Mouse (Mus musculus) heart, embryonic 14.5 days (tissue): ENCODE measurements around the gene Snx32. TPM values are rescaled to one million over a fixed set of nuclear protein-coding genes. Genes with fewer than 3 reads are reported as not detected.
"Not testable (repeated sequence)": the region's sequence is repeated elsewhere in the genome, so short reads cannot be mapped to it uniquely, and the experiment has no call there.

ENCODE experiments used
- ATAC-seq: fragments of 200-750 bp; cut with Nextera tagmentation; 2 replicates; pipeline ENCODE4 v1.8.0; 2017; ENCODE audit warnings: low read depth, moderate TSS enrichment; ENCODE audit not compliant: insufficient number of reproducible peaks, insufficient read depth, low FRiP score
- H3K27ac ChIP-seq, 2 experiments: fragments of 200-500 bp in 1 of 2; fragments of 300-500 bp in 1 of 2; sonication (generic) in 1 of 2; replicated peaks in 1 of 2; 2 replicates each; pipeline ENCODE4 v1.5.1; 2012 to 2014; ENCODE audit warnings: low read depth in 2 of 2, low read length in 2 of 2, control low read depth in 1 of 2, mild to moderate bottlenecking in 1 of 2, mixed read lengths in 1 of 2; ENCODE audit not compliant: control insufficient read depth in 1 of 2, insufficient read depth in 1 of 2
- H3K27me3 ChIP-seq: fragments of 300-500 bp; sonication (generic); 2 replicates; pipeline ENCODE4 v1.6.1; 2014; ENCODE audit warnings: mild to moderate bottlenecking, low read length, control low read depth; ENCODE audit not compliant: control insufficient read depth, insufficient read depth
- H3K36me3 ChIP-seq: fragments of 300-500 bp; sonication (generic); 2 replicates; pipeline ENCODE4 v1.6.1; 2014; ENCODE audit warnings: mild to moderate bottlenecking, control low read depth, low read length, mixed read lengths; ENCODE audit not compliant: control insufficient read depth, insufficient read depth
- H3K4me1 ChIP-seq, 2 experiments: fragments of 200-500 bp in 1 of 2; fragments of 300-500 bp in 1 of 2; sonication (generic) in 1 of 2; 2 replicates each; pipeline ENCODE4 v1.6.1; 2012 to 2014; ENCODE audit warnings: low read length in 2 of 2, control low read depth in 1 of 2, mixed read lengths in 1 of 2; ENCODE audit not compliant: control insufficient read depth in 2 of 2, insufficient read depth in 2 of 2
- H3K4me2 ChIP-seq: fragments of 300-500 bp; sonication (generic); 2 replicates; pipeline ENCODE4 v1.6.1; 2014; ENCODE audit warnings: mild to moderate bottlenecking, low read length
- H3K4me3 ChIP-seq, 2 experiments: fragments of 200-500 bp in 1 of 2; fragments of 300-500 bp in 1 of 2; sonication (generic) in 1 of 2; 2 replicates each; pipeline ENCODE4 v1.5.1; 2012 to 2014; ENCODE audit warnings: low read length in 2 of 2, mild to moderate bottlenecking in 2 of 2, control low read depth in 1 of 2, low read depth in 1 of 2, moderate library complexity in 1 of 2; ENCODE audit not compliant: control insufficient read depth in 1 of 2, insufficient read depth in 1 of 2
- H3K9ac ChIP-seq: fragments of 300-500 bp; sonication (generic); 2 replicates; pipeline ENCODE4 v1.6.1; 2014; ENCODE audit warnings: mild to moderate bottlenecking, low read length
- H3K9me3 ChIP-seq: fragments of 300-500 bp; sonication (generic); 2 replicates; pipeline ENCODE4 v1.6.1; 2016; ENCODE audit warnings: low read length, control low read depth; ENCODE audit not compliant: control insufficient read depth
- WGBS: fragments of 180-500 bp; shearing (Covaris S2); extraction: QIAGEN DNeasy Blood & Tissue Kit; methylation state at CpG from one replicate; pipeline ENCODE4 v1.1.7; 2014; 5-methylcytosine and 5-hydroxymethylcytosine counted together
- polyA plus RNA-seq: library from polyadenylated mRNA; unstranded; fragments of >200 nt; fragmentation: Nextera tagmentation; extraction: Ambion mirVana; gene quantifications from 2 replicates; pipeline ENCODE4 v1.2.1, GENCODE M21; 2014

Snx32 gene
- polyA plus RNA-seq, 1 experiment from 2014 or later, result 17.9 TPM

DNA sequence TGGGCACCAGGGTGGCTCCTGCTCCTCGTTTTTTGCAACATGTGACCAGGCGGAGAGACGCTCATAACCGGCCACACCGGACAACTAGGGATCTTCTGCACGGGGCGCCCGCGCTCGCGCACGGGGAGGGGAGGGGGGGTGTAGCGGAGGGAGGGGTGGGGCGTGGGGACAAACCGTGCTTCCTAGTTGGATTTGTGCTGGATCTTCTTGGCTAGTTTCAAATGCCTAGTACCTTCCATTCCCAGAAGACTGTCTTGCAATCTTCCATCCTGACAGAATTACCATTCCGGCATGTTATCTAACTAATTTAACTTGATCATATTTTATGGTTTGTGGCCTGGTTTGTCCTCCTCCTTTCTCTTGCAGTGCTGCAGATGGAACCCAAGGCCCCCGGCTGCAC lies 6.7 kb downstream of the Snx32 start, which contains the start of gene 1700020D05Rik:
Gene 1700020D05Rik, minus strand, starts transcription at position 101 of the 400 bp plus-strand sequence.
- H3K9ac ChIP-seq, result no peak within 1 kb of the TSS
- no peaks in the 10 kb centered on the region for H3K9me3 ChIP-seq
- H3K4me3 ChIP-seq, result no peak within 1 kb of the TSS
- H3K36me3 ChIP-seq, result peaks cover 12% of the 10 kb centered on the region; the same call in 1 of the 2 replicates
- no peaks in the 10 kb centered on the region for H3K4me1 ChIP-seq
- ATAC-seq, result no peak
- no peaks in the 10 kb centered on the region for H3K27me3 ChIP-seq
- H3K27ac ChIP-seq, result no peak within 1 kb of the TSS
- H3K4me2 ChIP-seq, result no peak within 1 kb of the TSS
- WGBS, result 54% methylated on average over 17 of the region's 17 CpGs

DNA sequence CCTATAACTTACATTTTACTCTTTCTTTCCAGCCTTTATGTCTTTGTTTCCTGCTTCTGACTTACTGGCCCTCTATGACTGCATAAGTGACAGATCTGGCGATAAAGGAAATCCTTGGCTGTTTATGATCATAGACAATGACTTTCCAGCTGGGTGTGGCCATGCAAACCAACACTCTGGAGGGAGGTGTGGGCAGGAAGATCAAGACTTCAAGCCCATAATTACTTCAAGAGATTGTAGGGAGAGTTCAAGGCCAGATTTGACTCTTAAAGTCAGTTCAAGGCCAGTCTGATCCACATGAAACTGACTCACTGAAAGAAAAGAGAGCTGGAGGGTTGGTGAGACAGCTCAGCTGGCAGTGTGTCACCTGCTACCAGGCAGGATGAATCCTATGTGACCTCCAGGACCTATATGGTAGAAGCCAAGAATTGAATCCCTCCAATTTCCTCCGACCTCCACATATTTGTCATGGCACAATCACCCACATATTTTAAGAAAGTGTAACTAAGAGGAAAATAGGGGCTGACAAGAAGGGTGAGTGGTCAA lies 9.9 kb downstream of the Snx32 start:
- H3K4me3 ChIP-seq, result no peak overlapping the region

DNA sequence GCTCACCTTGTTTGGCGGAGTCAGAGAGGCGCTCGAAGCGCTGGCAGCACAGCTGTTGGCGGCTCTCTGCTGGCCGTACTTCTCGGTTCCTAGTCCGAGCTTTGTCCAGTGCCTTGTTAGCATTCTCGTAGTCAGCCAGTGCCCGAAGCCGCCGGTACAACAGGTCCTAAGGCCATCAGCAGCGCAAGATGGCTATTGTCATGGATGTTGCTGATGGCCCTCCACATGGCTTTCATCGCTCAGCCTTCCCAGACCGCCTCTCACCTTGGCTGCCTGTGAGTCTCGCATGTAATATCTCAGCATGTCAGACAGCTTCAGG lies 14.3 kb downstream of the Snx32 start:
- Histone ChIP-seq H3K4me2 (no peak overlapping the region), H3K36me3 (peaks cover 69% of the 10 kb centered on the region), H3K4me1 (peaks cover 0 to 14% of the 10 kb centered on the region in 2 experiments; a peak in 2 of 4 replicates), H3K9ac (no peak overlapping the region), H3K9me3 (no peaks in the 10 kb centered on the region), H3K4me3 (no peak overlapping the region), H3K27me3 (no peaks in the 10 kb centered on the region), H3K27ac (no peak overlapping the region)
- no peak for ATAC-seq
- WGBS, result 85% methylated on average over 16 of the region's 16 CpGs

More for the DNA sequence above, 9.9 kb downstream of the Snx32 start:
- ATAC-seq, result no peak
- no peaks in the 10 kb centered on the region for H3K4me1 ChIP-seq
- H3K4me2 ChIP-seq, result no peak overlapping the region
- H3K27me3 ChIP-seq, result no peaks in the 10 kb centered on the region
- H3K36me3 ChIP-seq, result peaks cover 42% of the 10 kb centered on the region
- H3K9ac ChIP-seq, result no peak overlapping the region
- H3K27ac ChIP-seq, result no peak overlapping the region
- no peaks in the 10 kb centered on the region for H3K9me3 ChIP-seq
- 90% methylated on average over 2 of the region's 2 CpGs for WGBS

DNA sequence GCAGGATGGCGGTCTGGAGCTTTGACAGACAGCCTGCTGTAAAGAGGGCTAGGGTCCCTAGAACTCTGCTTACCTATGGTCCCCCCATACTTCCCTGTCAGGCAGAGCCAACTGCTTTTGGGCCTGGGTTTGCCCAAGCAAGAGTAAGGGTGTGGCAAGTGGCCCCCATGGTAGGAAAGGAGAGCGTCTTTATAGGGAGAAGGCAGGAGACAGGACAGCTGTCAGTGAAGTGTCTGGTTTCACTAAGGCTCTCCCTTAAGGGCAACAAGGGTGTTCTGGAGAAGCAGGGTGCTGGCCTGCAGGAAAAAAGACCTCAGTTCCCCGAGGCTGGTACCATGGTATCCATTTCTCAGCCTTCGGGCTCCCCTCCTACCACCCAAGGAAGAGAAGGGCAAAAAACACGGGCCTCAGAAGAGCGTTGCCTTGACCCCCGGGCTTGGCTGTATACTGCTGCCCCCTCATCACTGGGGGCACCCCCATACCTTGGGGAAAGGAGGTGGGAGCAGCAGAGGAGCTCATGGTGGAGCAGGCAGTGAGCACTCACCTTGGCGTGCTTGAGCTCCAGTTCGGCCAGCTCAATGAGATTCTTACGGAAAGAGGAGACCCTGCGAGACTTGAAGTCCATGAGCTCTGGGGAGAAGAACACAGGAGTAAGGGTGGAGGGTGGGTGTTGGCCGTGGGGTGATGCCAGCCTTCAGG lies 14.8 kb downstream of the Snx32 start:
- no peaks in the 10 kb centered on the region for H3K9me3 ChIP-seq
- H3K4me2 ChIP-seq, result no peak overlapping the region
- H3K27me3 ChIP-seq, result no peaks in the 10 kb centered on the region
- peaks cover 69% of the 10 kb centered on the region for H3K36me3 ChIP-seq
- H3K4me3 ChIP-seq, result no peak overlapping the region
- no peak overlapping the region for H3K9ac ChIP-seq
- no peak for ATAC-seq
- no peak overlapping the region for H3K27ac ChIP-seq
- H3K4me1 ChIP-seq, result peaks cover 0 to 14% of the 10 kb centered on the region in 2 experiments; a peak in 2 of 4 replicates
- WGBS, result 73% methylated on average over 12 of the region's 12 CpGs

DNA sequence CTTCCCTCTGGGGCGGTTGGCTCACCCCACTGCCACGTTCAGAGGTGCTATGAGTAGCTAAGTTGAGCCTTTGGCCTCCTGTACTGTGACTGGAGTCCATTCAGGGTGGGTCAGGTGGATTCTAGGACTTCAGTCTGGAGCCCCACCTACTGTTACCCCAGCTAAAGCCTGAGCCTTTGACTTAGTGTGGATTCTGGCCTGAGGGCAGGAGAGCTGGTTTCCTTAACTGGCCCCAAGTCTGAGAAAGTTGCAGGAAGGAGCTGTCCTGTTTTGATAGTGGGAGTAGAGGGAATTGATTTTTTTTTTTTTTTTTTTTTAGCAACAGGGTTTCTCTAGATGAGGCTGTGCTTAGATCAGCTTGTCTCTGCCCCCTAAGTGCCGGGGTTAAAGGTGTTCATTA lies 16.0 kb downstream of the Snx32 start:
- Histone ChIP-seq H3K4me2 (no peak overlapping the region), H3K27me3 (no peaks in the 10 kb centered on the region), H3K9me3 (no peaks in the 10 kb centered on the region), H3K9ac (no peak overlapping the region), H3K4me1 (peaks cover 3 to 14% of the 10 kb centered on the region in 2 experiments; a peak in 3 of 4 replicates), H3K4me3 (no peak overlapping the region), H3K27ac (no peak overlapping the region), H3K36me3 (peaks cover 69% of the 10 kb centered on the region)
- 81% methylated on average over 3 of the region's 3 CpGs for WGBS
- ATAC-seq, result no peak

DNA sequence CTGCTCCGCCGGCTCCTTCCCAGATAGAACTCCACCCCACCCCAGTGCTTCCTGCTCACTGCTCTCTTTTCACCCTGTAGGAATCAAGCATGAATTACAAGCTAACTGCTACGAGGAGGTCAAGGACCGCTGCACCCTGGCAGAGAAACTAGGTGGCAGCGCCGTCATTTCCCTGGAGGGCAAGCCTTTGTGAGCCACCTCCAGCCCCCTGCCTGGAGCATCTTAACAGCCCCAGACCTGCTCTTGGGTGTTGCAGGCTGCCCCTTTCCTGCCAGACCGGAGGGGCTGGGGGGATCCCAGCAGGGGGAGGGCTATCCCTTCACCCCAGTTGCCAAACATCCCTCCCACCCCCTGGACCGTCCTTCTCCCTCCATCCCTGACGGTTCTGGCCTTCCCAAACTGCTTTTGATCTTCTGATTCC lies 17.0 kb downstream of the Snx32 start:
- not testable (repeated sequence) for H3K4me3 ChIP-seq, ATAC-seq, H3K27me3 ChIP-seq, H3K9me3 ChIP-seq, H3K27ac ChIP-seq, H3K4me2 ChIP-seq, H3K9ac ChIP-seq
- H3K4me1 ChIP-seq, result peaks cover 8 to 14% of the 10 kb centered on the region in 2 experiments
- 64% methylated on average over 9 of the region's 9 CpGs for WGBS
- peaks cover 64% of the 10 kb centered on the region for H3K36me3 ChIP-seq

DNA sequence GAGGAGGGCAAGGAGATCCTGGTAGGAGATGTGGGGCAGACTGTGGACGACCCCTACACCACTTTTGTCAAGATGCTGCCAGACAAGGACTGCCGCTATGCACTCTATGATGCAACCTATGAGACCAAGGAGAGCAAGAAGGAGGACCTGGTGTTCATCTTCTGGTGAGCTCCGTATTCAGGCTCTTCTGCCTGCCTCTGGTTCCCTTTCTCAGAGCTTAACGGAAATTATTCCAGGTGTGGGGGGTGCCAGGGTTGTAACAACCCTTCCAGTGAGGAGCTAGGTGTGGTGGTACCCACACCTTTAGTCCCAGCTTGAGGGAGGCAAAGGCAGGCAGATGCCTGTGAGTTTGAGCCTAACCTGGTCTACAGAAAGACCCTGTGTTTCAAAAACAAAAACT lies 17.7 kb downstream of the Snx32 start:
- Histone ChIP-seq H3K9me3 (no peaks in the 10 kb centered on the region), H3K4me3 (no peak overlapping the region), H3K4me1 (peaks cover 8 to 15% of the 10 kb centered on the region in 2 experiments), H3K4me2 (no peak overlapping the region), H3K36me3 (peaks cover 59% of the 10 kb centered on the region), H3K27ac (no peak overlapping the region), H3K27me3 (no peaks in the 10 kb centered on the region), H3K9ac (no peak overlapping the region)
- no peak for ATAC-seq
- WGBS, result 79% methylated on average over 4 of the region's 4 CpGs
